Mouse (Mus musculus) urinary bladder, adult 2 months (tissue): ENCODE results near the gene Nt5c3. TPM values are rescaled to one million over a fixed set of nuclear protein-coding genes. Genes with fewer than 3 reads are reported as not detected.

Experiments
- DNase-seq: peaks from one replicate; pipeline ENCODE4 v3.0.0; 2022; ENCODE audit warnings: low spot score
- polyA plus RNA-seq: library from polyadenylated mRNA; depleted of rRNA; stranded (reverse); fragments of >200 nt; gene quantifications from 2 replicates; pipeline ENCODE4 v1.2.3, GENCODE M21; 2012; rRNA removed

Gene Nt5c3
- polyA plus RNA-seq, 1 experiment = 29.7 TPM

GRCm38 (mm10) chr6:56837166-56837565 lies 86.6 kb downstream of the Nt5c3 start:
- DNase-seq = no peak

GRCm38 (mm10) chr6:56835532-56835931 lies 88.2 kb downstream of the Nt5c3 start:
- no peak for DNase-seq

GRCm38 (mm10) chr6:56834769-56835168 lies 89.0 kb downstream of the Nt5c3 start:
- DNase-seq = no peak

- no peak for DNase-seq
Measured at GRCm38 (mm10) chr6:56832830-56833229, 90.9 kb downstream of the Nt5c3 start.

- DNase-seq = no peak
Measured at GRCm38 (mm10) chr6:56832407-56832796, 91.3 kb downstream of the Nt5c3 start.

Other genes with a start within 250 kb of the Nt5c3 start
- gene Lsm5, start 219.2 kb downstream of the Nt5c3 start, polyA plus RNA-seq = 36.3 and 45.1 TPM in 2 replicates
- gene Avl9, start 209.0 kb downstream of the Nt5c3 start, polyA plus RNA-seq = 10.5 and 10.6 TPM in 2 replicates
- 20.2 and 21.2 TPM in 2 replicates for gene Kbtbd2, start 126.1 kb downstream of the Nt5c3 start, polyA plus RNA-seq
- 130 and 159 TPM in 2 replicates for gene Fkbp9, start 91.9 kb downstream of the Nt5c3 start, polyA plus RNA-seq
- 0.26 and 0.32 TPM in 2 replicates for gene Vmn1r4, start 83 bp upstream of the Nt5c3 start, polyA plus RNA-seq
- 0.07 TPM in 1 of 2 replicates, not detected in the other for gene Vmn1r5, start 46.3 kb upstream of the Nt5c3 start, polyA plus RNA-seq
- gene Vmn1r6, start 73.3 kb upstream of the Nt5c3 start, polyA plus RNA-seq = not detected in 2 replicates
- not detected in 2 replicates for gene Vmn1r7, start 101.4 kb upstream of the Nt5c3 start, polyA plus RNA-seq
- not detected in 2 replicates for gene Vmn1r8, start 108.4 kb upstream of the Nt5c3 start, polyA plus RNA-seq
- not detected in 2 replicates for gene Vmn1r9, start 142.9 kb upstream of the Nt5c3 start, polyA plus RNA-seq
- gene Vmn1r10, start 185.5 kb upstream of the Nt5c3 start, polyA plus RNA-seq = not detected in 2 replicates
- not detected in 2 replicates for gene Vmn1r11, start 209.5 kb upstream of the Nt5c3 start, polyA plus RNA-seq
- gene Vmn1r12, start 233.0 kb upstream of the Nt5c3 start, polyA plus RNA-seq = not detected in 2 replicates